Mouse (Mus musculus) cerebral cortex, adult 2 months (tissue): ENCODE measurements around the gene Atxn1.

ENCODE experiments used
- WGBS: fragments of 180-500 bp; shearing (Covaris S2); methylation state at CpG from one replicate; pipeline ENCODE4 v1.1.7; 2018; 5-methylcytosine and 5-hydroxymethylcytosine counted together

Gene Atxn1

DNA sequence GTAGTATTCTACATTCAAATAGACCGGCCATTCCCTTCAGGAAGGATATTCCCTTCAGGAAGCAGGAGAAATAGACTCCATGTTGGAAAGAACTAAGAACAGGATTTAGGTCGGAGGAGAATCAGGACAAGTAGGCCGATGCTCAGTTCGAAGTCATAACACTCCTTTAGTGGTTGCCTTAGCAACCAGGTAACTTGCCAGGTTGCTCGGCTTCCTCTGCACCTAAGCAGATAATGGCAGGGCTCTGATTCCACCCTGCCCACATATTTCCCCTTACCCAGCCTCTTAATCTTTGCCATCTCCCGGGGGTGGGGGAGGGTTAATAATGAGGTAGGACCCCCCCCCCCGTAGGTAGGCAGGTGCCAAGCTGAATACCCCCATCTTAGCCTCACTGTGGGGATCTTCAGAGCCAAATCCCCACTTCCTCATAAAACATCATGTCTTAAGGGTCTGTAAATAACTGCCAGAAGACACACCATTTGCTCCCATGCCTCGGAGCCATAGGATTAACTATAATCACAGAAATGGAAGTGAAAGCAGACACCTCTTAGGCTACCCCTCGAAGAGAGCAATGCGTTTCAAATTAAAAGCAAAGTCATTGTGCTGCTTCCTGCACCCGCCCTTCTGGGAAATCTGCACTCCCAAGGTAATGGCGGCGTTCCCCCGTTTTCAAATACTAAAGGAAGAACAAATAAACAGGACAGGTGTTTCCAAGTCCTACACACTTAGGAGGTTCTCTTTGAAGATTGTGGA lies 240.1 kb downstream of the Atxn1 start:
- 63% methylated on average over 14 of the region's 14 CpGs for WGBS

DNA sequence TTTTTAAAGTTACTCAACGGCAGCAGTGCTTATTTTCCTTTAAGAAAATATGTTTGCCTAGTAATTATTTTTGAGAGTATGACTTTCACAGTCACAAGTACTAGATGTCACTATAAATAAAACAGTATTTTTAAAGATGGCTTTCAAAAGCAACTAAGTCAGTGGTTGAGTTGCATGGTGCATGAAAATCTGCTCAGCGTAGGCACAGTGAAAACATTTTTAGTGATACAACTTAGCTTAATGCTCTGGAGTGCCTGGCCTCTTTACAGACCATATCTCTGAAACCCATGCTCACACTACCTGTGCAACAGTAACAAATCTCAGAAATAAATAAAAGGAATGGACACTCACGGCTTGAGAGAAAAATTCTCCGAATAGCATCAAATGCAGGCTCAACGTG lies 241.9 kb downstream of the Atxn1 start:
- 58% methylated on average over 5 of the region's 5 CpGs for whole genome bisulfite sequencing

DNA sequence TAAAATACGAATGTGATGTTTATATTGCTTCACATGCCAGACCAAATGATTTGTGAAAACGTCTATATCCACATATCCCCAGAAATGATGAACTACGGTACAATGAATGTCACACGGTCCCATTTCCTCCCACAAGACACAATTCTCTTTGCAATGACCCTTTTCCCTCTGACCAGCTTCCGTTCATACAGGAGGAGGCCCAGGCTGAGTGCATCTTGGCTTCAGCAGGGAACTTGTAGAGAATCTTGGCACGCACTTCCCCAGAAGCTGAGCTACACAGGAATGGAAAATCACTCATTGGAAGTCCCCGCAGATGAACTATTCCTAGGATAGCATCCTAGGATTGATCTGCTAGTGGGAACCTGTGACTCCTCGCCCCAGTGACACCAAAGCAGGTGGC lies 243.2 kb downstream of the Atxn1 start:
- 32% methylated on average over 8 of the region's 8 CpGs for WGBS

DNA sequence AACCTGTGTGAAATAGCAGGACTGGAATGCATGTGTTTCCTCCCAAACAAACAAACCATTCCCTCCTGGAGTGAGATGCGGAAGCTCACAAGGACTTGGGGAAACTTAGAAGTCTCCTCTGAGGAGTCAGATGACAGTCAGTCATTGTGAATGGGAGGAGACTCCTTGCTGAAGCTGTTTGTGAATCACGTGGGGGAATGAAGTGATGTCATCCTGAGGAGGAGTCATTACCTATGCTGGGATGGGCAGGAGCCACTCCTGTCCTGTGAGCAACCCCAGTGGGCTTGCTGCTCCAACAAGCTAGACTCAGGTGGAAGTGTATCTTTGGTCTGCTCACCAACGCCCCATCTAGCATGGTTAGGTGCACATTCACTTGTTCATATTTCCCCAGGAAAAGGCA lies 246.0 kb downstream of the Atxn1 start:
- WGBS, result 64% methylated on average over 3 of the region's 3 CpGs

DNA sequence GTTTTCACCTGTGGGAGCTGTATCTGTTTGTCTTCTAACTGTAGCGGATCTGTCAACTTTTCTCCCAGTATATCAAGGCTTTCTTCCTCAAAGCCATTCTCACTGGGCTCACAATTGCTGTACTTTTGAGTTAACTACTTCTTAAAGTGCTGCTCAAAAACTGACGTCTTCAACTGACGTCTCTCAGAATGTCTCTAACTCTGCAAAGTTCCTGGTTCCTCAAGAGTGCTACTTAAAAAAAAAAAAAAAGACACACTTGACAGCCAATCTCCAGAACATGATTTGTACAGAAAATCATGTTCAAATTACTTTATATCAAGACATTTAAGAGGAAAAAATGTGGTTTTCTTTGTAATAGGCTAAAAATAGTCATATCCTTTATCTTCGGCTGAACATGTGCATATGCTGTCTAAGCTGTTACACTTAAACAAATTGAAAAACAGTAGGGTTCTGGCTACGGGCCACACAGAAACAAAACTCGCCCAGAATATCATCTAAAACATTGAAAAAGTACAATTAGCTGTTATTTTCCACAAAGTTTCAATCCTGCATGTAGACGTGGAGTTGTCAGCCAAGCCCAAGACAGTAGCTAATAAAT lies 249.1 kb downstream of the Atxn1 start:
- WGBS, result 42% methylated on average over 7 of the region's 7 CpGs

DNA sequence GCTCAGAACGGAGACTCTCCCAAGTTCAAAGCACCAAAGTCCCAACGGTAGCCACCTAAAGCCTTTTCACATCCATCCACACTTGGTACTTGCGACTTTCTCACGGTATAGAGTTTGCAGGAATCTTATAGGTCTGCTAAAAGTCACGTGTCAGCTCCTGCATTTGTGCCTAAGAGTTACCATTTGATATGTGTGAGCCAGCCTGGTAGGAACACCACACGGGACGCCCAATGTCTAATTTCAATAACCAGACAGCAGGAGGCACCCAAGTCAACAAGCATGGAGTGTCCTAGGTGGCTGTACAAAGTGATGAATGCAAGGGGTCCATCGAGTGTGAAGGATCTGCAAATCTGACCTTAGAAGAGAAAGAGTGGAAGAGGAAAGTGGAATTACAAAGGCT lies 254.8 kb downstream of the Atxn1 start:
- WGBS, result 71% methylated on average over 8 of the region's 8 CpGs

DNA sequence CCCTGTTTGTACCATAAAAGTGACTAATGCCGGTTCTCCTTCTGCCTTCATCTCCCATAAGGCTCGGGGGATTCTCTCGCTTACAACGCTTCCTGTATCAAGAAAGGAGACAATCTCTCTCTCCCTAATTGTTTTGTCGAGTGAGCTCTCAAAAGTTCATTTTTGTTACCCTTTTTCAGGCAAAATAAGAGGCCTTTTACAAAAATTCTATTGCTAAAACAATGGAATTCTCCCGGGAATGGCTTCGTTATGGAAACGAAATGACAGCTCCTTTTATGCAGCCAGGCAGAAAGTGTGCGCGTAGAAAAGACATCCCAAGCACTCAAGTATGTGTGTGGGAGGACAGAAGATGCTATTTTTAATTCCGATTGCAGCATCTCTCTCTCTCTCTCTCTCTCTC lies 255.4 kb downstream of the Atxn1 start:
- WGBS, result 17% methylated on average over 11 of the region's 11 CpGs

DNA sequence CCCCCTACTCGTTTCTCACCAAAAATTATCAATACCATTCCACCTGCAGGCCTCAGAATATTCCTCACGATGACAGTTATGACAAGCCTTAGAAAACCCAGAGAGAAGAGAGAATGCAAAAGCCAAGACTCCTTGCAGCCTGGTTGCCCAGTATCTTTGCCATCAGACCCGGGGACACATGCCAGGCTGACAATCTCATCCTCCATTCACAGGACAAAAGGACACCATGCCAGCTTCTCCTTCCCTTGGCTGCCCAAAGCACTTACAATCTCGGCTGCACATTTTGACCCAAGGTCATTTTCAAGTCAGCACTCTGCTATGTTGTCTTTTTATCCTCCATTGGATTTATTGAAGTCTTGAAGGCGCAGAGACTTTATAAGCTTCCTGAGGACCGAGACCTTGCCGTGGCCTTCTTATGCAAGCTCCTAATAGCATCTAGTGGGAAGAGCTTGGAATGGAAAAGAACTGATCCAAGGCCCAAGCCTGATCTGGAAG lies 263.5 kb downstream of the Atxn1 start:
- WGBS, result 69% methylated on average over 7 of the region's 7 CpGs

DNA sequence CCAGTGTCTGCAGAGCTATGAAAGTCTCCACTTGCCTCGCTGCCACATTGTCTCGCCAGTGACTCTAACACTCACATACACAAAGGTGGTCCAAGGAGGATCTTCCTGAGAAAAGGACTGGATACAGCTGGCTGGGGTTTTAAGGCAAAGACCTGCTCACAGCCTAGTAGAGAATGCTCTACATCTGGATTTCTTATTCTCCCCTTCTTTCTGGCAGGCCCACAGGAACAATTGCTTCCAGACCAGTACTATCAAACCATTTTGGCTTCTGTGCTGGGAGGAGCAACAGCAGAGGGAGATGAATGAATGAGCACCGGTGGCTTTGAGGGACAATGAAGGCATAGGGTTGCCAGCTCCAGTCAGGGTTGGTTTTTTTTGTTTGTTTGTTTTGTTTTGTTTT lies 265.8 kb downstream of the Atxn1 start:
- 76% methylated on average over 3 of the region's 3 CpGs for WGBS

DNA sequence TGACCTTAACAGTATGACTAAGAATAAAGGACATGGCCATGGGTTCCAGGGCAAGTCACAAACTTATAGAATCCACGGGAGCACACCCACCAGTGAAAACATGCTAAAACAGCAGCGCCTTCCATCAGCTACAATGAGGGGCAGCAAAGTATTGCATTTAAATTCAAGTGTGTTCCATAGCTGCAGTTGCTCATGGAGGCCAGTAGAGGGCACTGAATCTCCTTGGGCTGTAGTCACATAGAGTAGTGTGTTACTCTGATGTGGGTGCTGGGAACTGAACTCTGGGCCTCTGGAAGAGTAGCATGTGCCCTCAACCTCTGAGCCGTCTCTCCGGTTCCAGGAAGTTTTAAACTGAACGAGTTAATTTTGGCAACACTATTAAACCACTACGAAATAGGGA lies 268.8 kb downstream of the Atxn1 start:
- WGBS, result 95% methylated on average over 6 of the region's 6 CpGs

DNA sequence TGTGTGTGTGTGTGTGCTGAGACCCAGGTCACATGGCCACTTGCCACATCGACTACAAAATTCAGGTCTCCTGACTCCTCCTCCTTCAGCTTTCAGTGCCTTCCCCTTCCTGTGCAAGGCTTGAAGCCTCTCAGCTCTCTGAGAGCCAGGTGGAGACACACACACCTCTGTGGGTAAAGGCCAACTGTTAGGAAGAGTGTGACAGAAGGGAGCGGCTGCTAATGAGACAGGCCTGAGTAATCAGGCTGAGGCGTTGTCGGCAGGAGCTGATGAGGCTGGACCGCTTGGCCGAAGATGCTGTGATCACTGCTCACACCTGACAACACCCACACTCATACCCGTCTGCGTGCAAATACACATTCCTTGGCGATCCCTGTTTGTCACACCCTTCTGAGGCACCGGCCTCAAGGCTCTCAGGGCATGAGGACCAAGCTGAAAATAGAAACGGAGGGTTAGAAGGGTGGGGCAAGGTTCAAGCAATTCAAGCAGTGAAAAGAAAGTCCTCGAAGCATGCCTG lies 269.8 kb downstream of the Atxn1 start:
- WGBS, result 58% methylated on average over 12 of the region's 12 CpGs

DNA sequence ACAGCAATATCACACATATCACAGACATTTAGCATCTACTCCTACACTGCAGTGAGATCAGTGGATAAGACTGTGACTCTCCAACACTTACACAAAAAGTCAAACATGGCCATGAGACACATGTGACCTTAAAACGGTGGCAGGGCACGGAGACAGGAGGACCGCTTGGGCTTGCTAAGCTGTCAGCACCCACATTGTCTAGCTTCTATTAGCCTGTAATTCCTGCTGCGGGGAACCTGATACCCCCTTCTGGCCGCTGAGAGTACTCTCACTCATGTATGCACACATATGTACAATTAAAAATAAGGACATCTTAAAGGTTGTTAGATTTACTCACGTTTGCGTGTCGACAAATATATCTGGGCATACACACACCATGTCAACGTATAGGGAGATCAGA lies 270.9 kb downstream of the Atxn1 start:
- WGBS, result 81% methylated on average over 9 of the region's 9 CpGs

DNA sequence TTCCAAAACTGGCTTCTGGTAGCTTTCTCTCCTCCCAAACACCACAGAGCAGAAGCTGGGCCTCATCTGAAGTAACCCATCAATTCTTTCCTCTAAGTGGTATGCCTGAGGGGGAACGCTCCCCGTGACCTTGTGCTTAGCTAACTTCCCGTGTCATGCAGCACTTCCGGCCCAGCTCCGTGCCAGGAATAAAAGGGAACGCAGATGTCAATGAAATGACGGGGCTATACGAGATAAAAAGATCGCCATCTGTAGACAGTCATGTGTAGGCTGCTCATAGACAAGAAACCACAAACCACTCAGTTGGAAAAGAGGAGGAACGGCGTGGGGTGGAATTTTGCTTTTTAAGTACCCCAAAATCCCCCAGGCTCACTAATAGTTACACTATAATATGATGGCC lies 271.3 kb downstream of the Atxn1 start:
- 42% methylated on average over 11 of the region's 11 CpGs for WGBS

DNA sequence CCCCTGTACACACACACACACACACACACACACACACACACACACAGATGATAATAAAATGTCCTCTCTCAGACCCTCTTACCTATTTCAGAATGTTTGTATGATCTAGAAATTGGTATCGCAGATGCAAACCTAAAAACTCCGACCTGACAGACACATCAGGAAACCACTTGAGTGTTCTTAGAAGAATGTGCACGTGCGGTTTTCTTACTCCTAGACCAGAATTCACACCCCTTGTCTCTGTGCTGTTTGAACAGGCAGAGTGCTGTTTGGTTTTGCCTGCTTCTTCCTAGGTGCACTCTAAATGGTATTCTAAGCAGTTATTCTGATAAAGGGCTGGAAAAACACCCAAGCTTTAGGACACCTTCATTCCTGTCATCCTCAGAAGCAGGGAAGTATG lies 271.7 kb downstream of the Atxn1 start:
- WGBS, result 62% methylated on average over 4 of the region's 4 CpGs

DNA sequence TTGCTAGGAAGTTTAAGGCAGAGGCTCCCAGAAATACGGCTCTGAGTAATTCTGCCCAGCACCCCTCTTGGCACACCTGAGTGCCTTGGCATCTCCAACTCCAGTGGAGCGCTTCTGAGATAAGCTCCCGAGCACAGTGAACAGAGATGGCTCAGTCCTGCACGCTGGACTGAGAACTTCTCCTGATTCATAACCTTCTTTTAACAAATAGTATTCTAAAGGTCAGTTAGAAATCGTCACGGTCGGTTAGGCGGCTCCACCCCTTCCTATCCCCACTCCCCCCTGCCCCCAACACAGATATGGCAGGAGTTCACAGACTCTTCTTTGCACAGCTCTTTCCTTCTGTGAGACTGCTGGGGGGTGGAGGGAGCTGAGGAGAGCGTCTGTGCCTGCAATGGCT lies 272.4 kb downstream of the Atxn1 start:
- 43% methylated on average over 9 of the region's 9 CpGs for WGBS

DNA sequence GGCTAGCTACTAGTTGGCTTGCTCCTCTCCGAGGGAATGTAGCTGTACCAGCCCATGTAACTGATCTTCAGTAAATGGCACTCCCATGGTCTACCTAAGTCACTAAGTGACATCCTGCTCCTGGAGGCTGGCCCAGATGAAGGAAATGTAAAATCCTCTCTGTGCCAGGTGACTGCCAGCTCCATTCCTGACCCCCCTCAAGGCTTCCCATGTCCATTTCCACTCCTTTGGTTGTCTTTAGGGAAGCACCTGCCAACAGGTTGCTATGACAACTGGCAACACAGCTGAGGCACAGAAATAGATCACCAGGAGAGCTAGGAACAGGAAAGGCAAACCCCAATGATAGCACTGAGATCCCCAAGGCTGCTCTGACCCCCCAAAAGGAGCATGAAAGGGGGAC lies 274.4 kb downstream of the Atxn1 start:
- 63% methylated on average over 1 of the region's 1 CpGs for WGBS

DNA sequence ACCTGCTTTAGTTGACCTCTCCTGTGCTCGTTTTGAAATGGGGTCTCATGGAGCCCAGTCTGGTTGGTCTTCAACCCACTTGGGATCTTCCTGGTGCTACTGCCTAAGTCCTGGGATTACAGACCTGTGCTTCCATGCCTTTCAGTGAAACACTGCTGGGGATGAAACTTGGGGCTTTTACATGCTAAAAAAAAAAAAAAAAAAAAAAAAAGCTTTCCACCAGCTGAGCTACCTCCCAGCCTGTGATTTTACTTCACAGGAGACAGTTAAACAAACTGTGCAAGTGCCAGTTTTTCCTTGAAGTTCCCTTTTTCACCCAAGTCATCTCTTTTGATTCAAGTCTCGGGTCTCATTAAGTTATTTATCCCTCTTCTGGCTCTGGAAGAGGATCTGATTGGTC lies 275.9 kb downstream of the Atxn1 start:
- 50% methylated on average over 2 of the region's 2 CpGs for WGBS

DNA sequence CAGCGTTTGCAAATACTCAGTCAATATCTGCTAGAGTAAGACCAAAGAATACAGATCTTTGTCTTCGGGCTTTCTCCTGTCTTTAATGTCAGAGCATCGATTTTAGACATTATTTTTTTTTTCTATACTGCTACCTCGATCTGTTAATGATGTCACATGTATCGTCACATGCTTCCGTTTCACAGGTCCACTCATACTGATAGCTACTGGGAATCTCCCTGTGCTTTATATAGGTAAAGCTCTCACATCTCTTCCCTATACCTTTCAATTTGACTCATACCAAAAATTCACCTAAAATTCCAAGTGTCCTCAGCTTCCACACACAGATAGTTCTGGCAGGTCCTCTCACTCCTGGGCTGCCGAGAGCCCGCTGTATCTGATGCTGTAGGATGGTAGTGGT lies 277.2 kb downstream of the Atxn1 start:
- 92% methylated on average over 8 of the region's 8 CpGs for WGBS

DNA sequence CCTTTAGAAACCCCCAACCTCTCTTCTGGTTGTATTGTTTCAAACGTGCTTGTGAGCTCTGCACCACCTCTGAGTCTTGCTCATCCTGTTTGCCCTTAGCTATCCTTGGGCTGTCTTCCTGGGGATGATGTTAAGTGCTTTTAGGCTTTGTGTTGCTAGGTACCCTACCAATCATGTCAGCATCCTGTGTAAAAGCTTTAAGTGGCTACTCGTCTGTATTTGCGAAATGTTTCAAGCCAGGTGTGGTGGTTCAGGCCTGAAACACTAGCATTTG lies 278.6 kb downstream of the Atxn1 start:
- WGBS, result 61% methylated on average over 3 of the region's 3 CpGs

DNA sequence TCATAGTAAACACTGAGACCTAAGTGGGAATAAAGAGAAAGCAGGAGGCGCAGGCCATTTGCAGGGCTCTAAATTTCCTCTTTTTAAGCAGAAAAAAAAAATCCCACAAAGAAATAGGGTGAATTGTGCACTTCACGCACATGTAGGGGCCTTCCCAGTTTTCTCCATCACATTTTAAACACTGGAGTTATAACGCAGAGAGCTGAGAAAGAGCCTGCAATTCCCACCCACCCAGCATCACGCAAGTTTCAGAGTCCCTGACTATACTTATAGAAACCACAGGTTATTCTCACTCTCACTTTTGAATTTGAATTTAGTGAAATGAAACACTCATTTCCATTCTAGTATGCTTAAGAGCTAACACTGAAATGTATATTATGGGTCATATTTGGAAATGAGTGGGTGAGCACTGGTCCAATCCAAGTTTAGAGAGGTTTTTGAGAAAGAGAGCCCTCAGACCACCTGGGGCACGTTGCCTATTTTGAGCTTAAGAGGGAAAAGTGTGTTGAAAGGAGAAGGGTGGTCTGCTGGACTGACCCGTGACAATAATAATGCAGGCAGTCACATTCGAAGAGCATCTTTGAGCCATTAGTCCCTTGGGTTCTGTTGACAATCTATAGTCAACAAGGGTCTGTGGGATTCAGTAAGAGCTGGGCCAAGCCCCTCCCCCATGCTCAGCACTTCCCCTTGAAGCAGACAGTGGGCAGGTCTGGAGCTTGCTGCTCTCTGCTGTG lies 279.1 kb downstream of the Atxn1 start:
- WGBS, result 55% methylated on average over 7 of the region's 7 CpGs

DNA sequence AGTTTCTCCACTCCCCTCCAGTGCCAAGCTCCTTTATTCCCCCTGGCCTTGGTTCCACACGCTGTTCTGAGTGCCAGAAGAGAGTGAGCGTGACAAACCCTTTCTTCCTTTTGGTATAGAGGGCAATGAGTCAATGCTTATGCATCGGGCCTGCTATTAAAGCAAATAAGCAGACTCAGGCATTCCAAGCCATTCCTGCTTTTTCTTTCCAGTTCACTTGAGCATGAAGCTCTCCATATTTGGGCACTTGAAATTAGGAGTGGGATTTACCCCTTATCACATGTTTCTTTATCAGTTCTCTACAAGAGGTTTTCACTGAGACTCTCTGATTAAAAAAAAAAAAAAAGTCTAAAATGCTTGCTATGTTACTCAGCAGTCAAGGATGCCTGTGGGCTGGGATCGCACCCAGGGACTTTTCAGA lies 279.9 kb downstream of the Atxn1 start:
- 62% methylated on average over 4 of the region's 4 CpGs for WGBS

DNA sequence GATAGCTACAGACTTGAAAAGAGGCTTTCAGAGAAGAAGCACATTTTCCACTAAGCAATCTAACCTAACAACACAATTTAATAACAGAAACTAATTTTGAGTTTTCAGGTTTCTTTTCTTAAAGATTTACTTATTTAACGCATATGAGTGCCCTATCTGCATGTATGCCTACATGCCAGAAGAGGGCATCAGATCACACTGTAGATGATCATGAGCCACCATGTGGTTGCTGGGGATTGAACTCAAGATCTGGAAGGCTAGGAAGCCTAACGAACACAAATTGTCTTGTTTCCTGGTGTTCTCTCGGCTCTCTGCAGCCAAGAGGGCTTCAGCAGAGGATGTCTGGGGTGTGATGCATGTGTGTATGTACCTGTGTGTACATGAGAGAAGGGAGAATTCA lies 280.8 kb downstream of the Atxn1 start:
- 60% methylated on average over 3 of the region's 3 CpGs for WGBS

DNA sequence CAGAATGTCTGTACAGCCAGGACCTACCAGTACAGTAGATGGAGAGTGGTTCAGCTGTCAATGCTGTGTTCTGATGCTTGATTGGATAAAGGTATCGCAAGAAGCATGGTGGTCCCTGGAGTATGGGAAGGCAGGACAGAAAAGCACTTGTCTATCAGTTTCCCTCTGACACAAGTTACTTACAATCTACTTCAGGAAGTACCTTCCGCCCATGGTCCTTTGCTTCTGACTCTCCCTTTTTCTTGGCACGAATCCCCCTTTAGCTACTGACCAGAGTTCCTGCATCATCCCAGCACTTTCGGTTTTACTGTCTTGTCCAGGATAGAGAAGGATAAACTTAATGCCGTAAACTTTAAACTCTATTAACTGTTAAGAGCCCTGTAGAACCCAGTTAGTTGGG lies 283.6 kb downstream of the Atxn1 start:
- WGBS, result 75% methylated on average over 5 of the region's 5 CpGs
